Mouse (Mus musculus) embryonic facial prominence, embryonic 11.5 days (tissue): ENCODE measurements around the gene Sf1. TPM values are rescaled to one million over a fixed set of nuclear protein-coding genes. Genes with fewer than 3 reads are reported as not detected.

Experiments used
- ATAC-seq: fragments of 200-750 bp; cut with Nextera tagmentation; replicated peaks from 2 replicates; pipeline ENCODE4 v1.8.0; 2017; ENCODE audit warnings: low read depth; ENCODE audit not compliant: insufficient number of reproducible peaks, low FRiP score, low TSS enrichment
- DNase-seq: peaks from one replicate; pipeline ENCODE4 v3.0.0-alpha.2; 2015; ENCODE audit warnings: low spot score
- H3K27ac ChIP-seq: fragments of 300-500 bp; sonication (generic); replicated peaks from 2 replicates; pipeline ENCODE4 v1.5.1; 2014; ENCODE audit warnings: mild to moderate bottlenecking, low read depth, low read length, control low read depth
- H3K27me3 ChIP-seq: fragments of 300-500 bp; sonication (generic); 2 replicates; pipeline ENCODE4 v1.6.1; 2014; ENCODE audit warnings: mild to moderate bottlenecking, low read length, moderate library complexity, mixed read lengths; ENCODE audit not compliant: control insufficient read depth, insufficient read depth
- H3K36me3 ChIP-seq: fragments of 300-500 bp; sonication (generic); replicated peaks from 2 replicates; pipeline ENCODE4 v1.6.1; 2014; ENCODE audit warnings: low read depth, mild to moderate bottlenecking, low read length, moderate library complexity, mixed read lengths; ENCODE audit not compliant: control insufficient read depth, insufficient read depth
- H3K4me1 ChIP-seq: fragments of 300-500 bp; sonication (generic); 2 replicates; pipeline ENCODE4 v1.6.1; 2014; ENCODE audit warnings: low read length, mixed read lengths; ENCODE audit not compliant: control insufficient read depth, insufficient read depth
- H3K4me2 ChIP-seq: fragments of 300-500 bp; sonication (generic); 2 replicates; pipeline ENCODE4 v1.6.1; 2014; ENCODE audit warnings: low read depth, mild to moderate bottlenecking, control low read depth, low read length, moderate library complexity
- H3K4me3 ChIP-seq: fragments of 300-500 bp; sonication (generic); 2 replicates; pipeline ENCODE4 v1.5.1; 2014; ENCODE audit warnings: low read depth, low read length, control low read depth
- H3K9ac ChIP-seq: fragments of 300-500 bp; sonication (generic); replicated peaks from 2 replicates; pipeline ENCODE4 v1.6.1; 2014; ENCODE audit warnings: mild to moderate bottlenecking, control low read depth, low read length
- H3K9me3 ChIP-seq: fragments of 300-500 bp; sonication (generic); replicated peaks from 2 replicates; pipeline ENCODE4 v1.6.1; 2016; ENCODE audit warnings: mild to moderate bottlenecking, low read length, inconsistent platforms, mixed read lengths; ENCODE audit not compliant: control insufficient read depth
- WGBS: fragments of 180-500 bp; shearing (Covaris S2); extraction: QIAGEN DNeasy Blood & Tissue Kit; methylation state at CpG from one replicate; pipeline ENCODE4 v1.1.7; 2014; 5-methylcytosine and 5-hydroxymethylcytosine counted together
- polyA plus RNA-seq: library from polyadenylated mRNA; unstranded; fragments of >200 nt; fragmentation: Nextera tagmentation; extraction: Ambion mirVana; gene quantifications from 2 replicates; pipeline ENCODE4 v1.2.1, GENCODE M21; 2014

Gene Sf1
- polyA plus RNA-seq, 1 experiment from 2014 or later, result 157 TPM

- H3K36me3 ChIP-seq, result no peaks in the 10 kb centered on the region
- 5% methylated on average over 16 of the region's 16 CpGs for WGBS
- H3K9me3 ChIP-seq, result no peaks in the 10 kb centered on the region
- peak; percentile 48 for DNase-seq
- peak overlapping the region; percentile 57 for H3K4me2 ChIP-seq
- no peaks in the 10 kb centered on the region for H3K27me3 ChIP-seq
- peaks cover 7% of the 10 kb centered on the region for H3K4me1 ChIP-seq
- H3K27ac ChIP-seq, result no peak overlapping the region
- H3K4me3 ChIP-seq, result peak overlapping the region; percentile 21; the same call in 1 of the 2 replicates
- peak overlapping the region; percentile 44 for H3K9ac ChIP-seq
- ATAC-seq, result peak; percentile 47; the same call in 1 of the 2 replicates
Measured at GRCm38 (mm10) chr19:6389803-6390202, 26.3 kb downstream of the Sf1 start.

GRCm38 (mm10) chr19:6390251-6390650 lies 26.8 kb downstream of the Sf1 start:
- ATAC-seq (no peak), DNase-seq (no peak)
- Histone ChIP-seq H3K36me3 (no peaks in the 10 kb centered on the region), H3K9ac (no peak overlapping the region), H3K4me2 (no peak overlapping the region; the same call in 1 of the 2 replicates), H3K4me1 (peaks cover 5% of the 10 kb centered on the region), H3K27ac (no peak overlapping the region), H3K4me3 (no peak overlapping the region), H3K27me3 (no peaks in the 10 kb centered on the region), H3K9me3 (no peaks in the 10 kb centered on the region)
- 53% methylated on average over 6 of the region's 6 CpGs for WGBS

DNA sequence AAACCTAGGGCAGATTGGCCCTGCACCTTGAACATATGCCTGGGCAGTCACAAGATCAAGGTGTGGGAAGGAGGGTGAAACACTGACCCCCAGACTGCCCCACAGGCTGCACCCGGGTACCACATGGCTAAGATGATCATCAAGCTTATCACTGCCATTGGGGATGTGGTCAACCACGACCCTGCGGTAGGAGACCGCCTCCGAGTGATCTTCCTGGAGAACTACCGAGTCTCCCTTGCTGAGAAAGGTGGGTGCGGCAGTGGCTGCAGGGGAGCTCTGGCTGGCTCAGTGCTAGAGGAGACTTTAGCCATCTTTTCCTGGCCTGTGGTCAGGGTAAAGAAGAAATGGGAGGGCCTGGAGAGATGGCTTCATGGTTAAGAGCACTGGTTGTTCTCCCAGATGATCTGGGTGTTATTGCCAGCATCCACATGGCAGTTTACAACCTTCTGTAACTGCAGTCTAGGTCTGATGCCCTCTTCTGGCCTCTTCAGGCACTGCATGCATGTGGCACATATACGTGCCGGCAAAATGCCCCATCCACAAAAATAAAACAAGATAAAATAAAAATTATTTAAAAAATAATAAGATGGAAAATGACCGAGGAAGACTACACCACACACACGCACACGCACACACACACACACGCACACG lies 29.4 kb downstream of the Sf1 start:
- Histone ChIP-seq H3K4me1 (peaks cover 5% of the 10 kb centered on the region), H3K9ac (no peak overlapping the region), H3K36me3 (no peaks in the 10 kb centered on the region), H3K4me2 (no peak overlapping the region), H3K27me3 (no peaks in the 10 kb centered on the region), H3K9me3 (no peaks in the 10 kb centered on the region), H3K4me3 (no peak overlapping the region), H3K27ac (no peak overlapping the region)
- no peak for DNase-seq
- ATAC-seq, result no peak
- 92% methylated on average over 14 of the region's 14 CpGs for whole genome bisulfite sequencing

DNA sequence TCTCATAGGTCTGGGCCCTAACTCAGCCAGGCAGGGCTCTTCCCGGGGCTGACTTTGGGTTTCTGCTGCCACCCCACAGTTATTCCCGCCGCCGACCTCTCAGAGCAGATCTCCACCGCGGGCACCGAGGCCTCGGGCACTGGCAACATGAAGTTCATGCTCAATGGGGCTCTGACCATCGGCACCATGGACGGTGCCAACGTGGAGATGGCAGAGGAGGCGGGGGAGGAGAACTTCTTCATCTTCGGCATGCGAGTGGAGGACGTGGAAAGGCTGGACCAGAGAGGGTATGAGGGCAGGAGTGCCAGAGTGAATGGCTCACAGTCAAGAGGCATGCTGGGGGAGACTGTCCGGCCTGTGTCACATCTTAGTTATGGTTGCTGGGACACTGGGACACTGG lies 30.1 kb downstream of the Sf1 start:
- no peak overlapping the region for H3K9ac ChIP-seq
- H3K36me3 ChIP-seq, result no peaks in the 10 kb centered on the region
- no peak overlapping the region for H3K4me3 ChIP-seq
- peaks cover 6% of the 10 kb centered on the region for H3K4me1 ChIP-seq
- ATAC-seq (no peak), DNase-seq (no peak)
- H3K9me3 ChIP-seq, result no peaks in the 10 kb centered on the region
- WGBS, result 87% methylated on average over 16 of the region's 16 CpGs
- H3K27me3 ChIP-seq, result peaks cover 4% of the 10 kb centered on the region; the same call in 1 of the 2 replicates
- H3K4me2 ChIP-seq, result no peak overlapping the region
- no peak overlapping the region for H3K27ac ChIP-seq

DNA sequence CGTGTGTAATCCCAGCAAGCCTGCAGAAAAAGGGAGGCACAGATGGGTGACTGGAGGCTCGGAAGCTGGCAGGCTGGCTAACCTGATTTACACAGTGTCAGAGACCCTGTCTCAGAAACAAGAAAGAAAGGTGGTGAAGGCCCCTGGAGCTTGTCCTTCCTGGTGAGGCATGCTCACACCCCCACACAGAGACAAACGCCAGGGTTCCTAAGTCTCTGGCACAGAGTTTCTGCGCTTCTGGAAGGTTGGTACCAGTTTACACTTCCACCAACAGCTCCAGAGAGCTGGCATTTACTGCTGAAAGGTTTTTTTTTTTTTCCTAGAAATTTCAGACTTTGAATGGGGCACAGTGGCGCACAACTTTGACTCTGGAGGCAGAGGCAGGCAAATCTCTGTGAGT lies 32.7 kb downstream of the Sf1 start:
- WGBS, result 86% methylated on average over 5 of the region's 5 CpGs
- Histone ChIP-seq H3K9ac (no peak overlapping the region), H3K27ac (no peak overlapping the region), H3K36me3 (no peaks in the 10 kb centered on the region), H3K27me3 (peaks cover 26% of the 10 kb centered on the region), H3K4me2 (no peak overlapping the region), H3K4me1 (peaks cover 3% of the 10 kb centered on the region; the same call in 1 of the 2 replicates), H3K9me3 (no peaks in the 10 kb centered on the region), H3K4me3 (no peak overlapping the region)
- DNase-seq (no peak), ATAC-seq (no peak)

DNA sequence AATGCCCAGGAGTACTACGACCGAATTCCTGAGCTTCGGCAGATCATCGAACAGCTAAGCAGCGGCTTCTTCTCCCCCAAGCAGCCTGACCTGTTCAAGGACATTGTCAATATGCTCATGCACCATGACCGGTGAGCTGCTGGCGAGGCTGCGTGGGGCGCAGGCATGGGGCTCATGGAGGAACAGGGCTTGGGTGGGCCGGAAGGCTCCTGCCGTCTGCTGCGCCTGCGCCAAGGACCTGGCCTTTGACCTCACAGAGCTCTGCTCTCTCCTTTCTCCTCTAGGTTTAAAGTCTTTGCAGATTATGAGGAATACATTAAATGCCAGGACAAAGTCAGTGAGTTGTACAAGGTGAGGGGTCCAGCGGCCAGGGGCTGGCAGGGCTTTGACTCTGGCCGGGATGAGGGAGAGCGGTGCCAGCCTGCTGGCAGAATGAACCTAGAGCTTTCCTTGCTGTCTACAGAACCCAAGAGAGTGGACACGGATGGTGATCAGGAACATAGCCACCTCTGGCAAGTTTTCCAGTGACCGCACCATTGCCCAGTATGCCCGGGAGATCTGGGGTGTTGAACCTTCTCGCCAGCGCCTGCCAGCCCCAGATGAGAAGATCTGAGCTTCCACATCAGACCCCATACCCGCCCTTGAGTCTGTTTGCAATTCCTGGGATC lies 34.2 kb downstream of the Sf1 start:
- ATAC-seq, result no peak
- 83% methylated on average over 22 of the region's 22 CpGs for WGBS
- no peak overlapping the region for H3K4me3 ChIP-seq

GRCm38 (mm10) chr19:6398447-6399284 lies 35.2 kb downstream of the Sf1 start:
- H3K36me3 ChIP-seq, result no peaks in the 10 kb centered on the region
- no peak overlapping the region; the same call in 1 of the 2 replicates for H3K9ac ChIP-seq
- H3K9me3 ChIP-seq, result no peaks in the 10 kb centered on the region
- under 1% methylated on average over 38 of the region's 39 CpGs for WGBS
- H3K4me3 ChIP-seq, result peak overlapping the region; percentile 62
- H3K27me3 ChIP-seq, result peaks cover 29% of the 10 kb centered on the region
- peaks cover 7% of the 10 kb centered on the region; the same call in 1 of the 2 replicates for H3K4me1 ChIP-seq
- no peak overlapping the region for H3K27ac ChIP-seq
- peak; percentile 68 for DNase-seq
- peak overlapping the region; percentile 100 for H3K4me2 ChIP-seq
- ATAC-seq, result peak; percentile 34; the same call in 1 of the 2 replicates

More for the DNA sequence above, 34.2 kb downstream of the Sf1 start:
- Histone ChIP-seq H3K9ac (no peak overlapping the region), H3K27me3 (peaks cover 29% of the 10 kb centered on the region), H3K4me1 (peaks cover 7% of the 10 kb centered on the region; the same call in 1 of the 2 replicates), H3K27ac (no peak overlapping the region), H3K9me3 (no peaks in the 10 kb centered on the region), H3K4me2 (no peak overlapping the region), H3K36me3 (no peaks in the 10 kb centered on the region)
- DNase-seq, result no peak
